Mouse (Mus musculus): Measurements from ENCODE around the gene Gm20671.
"Not testable (repeated sequence)": the region's sequence is repeated elsewhere in the genome, so short reads cannot be mapped to it uniquely, and the experiment has no call there.

Gm20671 gene

DNA sequence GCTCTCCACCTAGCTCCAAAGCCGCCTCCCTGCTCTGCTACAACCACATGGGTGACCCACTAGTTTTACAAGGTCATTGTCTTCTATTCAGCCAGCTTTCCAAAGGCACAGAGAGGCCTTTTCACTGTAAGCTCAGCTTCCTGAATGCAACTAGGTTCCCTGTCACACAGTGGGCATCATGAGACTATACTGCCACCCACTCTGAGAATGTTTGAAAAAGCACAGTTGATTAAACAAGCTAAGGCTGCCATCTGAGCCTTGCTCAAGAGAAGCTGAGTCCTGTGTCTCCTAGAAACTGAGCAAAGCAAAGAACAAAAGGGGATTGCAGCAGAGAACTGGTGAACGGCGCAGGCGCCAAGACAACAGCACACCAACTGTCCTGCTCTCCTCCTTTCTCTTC is 85.5 kb downstream of the Gm20671 start:
- in situ Hi-C loops (cut with MboI; ENCODE audit: unreplicated experiment in 2 of 2), result not testable (repeated sequence)

DNA sequence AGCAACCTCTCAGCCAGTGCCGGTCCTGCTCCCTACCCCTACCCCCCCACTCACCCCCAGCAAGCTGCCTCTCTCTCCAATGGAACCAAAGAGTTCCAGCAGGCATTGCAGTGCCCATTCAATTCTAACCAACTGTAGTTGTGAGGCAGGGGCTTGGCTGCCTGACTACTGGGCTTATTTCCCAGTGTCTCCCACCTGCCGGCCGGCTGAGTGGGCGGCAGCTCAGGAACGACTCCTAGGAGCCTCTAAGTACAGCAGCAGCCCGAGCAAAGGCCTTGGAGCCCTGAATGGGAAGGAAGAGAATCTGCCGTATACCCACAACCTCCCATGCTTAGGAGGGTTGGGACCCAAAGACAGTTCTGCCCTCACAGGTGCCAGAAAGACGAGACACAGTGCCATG is 86.1 kb downstream of the Gm20671 start:
- in situ Hi-C loops (cut with MboI; ENCODE audit: unreplicated experiment in 2 of 2), result not testable (repeated sequence)

DNA sequence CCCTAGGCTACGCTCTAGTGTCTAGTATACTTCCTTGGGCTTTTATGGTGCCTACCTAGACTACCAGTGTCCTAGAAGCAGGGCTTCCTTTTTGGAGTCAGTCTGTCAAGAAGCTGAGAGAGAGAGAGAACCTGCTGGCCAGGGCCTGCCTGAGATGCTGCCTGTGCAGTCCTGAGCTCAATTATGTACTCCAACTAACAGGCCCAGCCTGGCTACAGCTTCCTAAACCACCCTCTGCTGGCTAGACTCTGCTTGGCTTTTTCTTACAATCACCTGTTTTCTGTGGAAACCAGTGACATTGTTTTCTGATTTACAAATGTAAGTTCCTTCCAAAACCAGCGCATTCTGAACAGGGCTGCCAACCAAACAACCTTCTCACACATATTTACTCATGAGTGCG is 86.8 kb downstream of the Gm20671 start:
- in situ Hi-C loops (cut with MboI; ENCODE audit: unreplicated experiment in 2 of 2), result no loop called here

DNA sequence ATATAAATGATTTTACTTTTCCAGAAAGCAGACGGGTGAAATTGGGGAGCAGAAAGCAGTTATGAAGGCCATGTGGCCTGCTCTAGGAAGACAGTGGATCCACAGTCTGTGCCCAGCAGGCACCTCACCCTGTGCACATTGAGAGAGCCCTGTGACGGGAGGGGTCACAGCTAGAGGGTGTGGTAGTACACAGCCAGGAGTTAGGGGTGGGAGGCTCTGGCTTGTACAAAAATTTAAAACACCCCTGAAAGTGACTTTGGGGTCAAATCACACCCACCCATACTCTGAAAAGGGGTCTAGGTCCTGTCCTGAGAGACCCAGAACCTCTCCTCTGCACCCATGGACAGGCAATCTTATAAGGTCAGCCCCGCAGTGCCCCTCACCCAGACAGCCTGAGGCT is 90.1 kb downstream of the Gm20671 start:
- in situ Hi-C loops (cut with MboI; ENCODE audit: unreplicated experiment in 2 of 2), result not testable (repeated sequence)

DNA sequence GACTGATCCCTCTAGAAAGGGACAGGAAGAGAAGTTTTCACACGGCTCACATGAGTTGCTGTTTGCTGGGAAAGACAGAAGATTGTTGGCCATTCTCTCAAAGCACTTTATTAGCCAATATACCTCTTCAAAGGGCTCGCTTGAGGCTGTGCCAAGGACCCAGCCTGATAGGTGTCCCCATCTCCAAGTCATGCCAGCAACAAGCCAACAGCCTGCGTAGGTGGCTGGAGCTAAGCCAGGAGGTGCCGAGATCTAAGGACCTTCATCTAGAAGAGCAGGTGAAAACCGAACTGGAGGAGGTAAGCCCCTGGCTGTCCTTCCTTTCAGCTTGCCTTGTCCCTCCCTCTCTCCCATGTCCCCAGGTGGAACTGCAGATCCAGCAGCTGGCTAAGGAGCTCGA is 91.1 kb downstream of the Gm20671 start:
- in situ Hi-C loops (cut with MboI; ENCODE audit: unreplicated experiment in 2 of 2), result no loop called here

DNA sequence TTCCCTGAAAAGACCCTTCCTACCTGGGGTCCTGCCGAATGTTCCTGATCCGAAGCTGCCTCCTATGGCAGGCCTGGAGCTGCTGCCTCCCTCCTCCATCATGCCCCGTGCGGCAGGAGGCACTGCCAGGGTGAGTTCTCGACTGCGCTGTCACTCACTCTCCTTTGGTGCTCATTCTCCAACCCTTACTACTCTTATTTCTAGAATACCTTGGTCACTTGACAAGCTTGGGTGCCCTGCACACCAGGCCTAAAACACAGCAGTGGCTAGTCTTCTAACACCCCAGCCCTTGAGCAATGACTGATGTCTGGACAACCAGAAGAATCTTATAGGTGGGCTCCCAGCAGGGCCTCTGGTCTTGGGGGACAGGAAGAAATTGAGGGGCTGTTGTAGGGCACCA is 93.0 kb downstream of the Gm20671 start:
- in situ Hi-C loops (cut with MboI; ENCODE audit: unreplicated experiment in 2 of 2), result not testable (repeated sequence)

DNA sequence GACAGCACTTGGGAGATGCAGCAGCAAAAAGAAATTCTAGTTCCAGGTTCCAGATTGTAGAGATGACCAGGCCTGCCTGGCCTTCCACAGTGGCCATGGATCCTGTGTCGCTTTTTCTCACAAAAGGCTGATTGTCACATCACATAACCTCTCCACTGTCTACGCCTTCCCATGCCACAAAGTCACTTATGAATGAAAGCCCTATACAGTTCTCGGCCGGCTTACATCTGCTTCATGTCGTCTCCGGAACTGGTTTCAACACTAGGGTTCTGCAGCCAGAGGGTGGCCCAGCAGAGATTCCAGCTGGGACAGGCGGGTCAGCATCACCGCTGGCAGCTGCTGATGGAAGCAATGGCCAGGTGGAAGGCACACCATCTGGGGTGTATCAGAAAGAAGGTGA is 98.1 kb downstream of the Gm20671 start:
- in situ Hi-C loops (cut with MboI; ENCODE audit: unreplicated experiment in 2 of 2), result loop anchor here in 1 of 2 experiments (10.0 kb wide), 1 partner anchor 306 kb away; no protein-coding TSS in a partner anchor

DNA sequence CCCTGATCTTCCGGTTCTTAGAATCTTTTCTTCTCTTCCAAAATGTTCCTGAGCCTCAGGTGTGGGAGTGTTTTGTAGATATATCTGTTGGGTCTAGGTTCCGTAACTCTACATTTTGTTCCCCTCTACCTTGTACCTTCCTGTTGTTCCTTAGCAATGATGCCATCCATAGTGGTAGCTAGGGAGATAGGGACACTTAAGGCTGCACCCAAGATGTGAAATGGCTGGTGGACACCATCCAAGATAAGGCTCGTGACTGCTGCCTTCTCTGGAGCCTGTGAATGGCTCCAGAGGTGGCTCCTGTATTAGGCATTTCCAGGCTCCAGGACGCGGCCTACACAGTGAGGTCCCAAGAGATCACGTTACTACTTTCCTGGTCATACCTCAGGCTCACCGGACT is 98.6 kb downstream of the Gm20671 start:
- in situ Hi-C loops (cut with MboI; ENCODE audit: unreplicated experiment in 2 of 2), result loop anchor here in 1 of 2 experiments (10.0 kb wide), 1 partner anchor 307 kb away; no protein-coding TSS in a partner anchor

DNA sequence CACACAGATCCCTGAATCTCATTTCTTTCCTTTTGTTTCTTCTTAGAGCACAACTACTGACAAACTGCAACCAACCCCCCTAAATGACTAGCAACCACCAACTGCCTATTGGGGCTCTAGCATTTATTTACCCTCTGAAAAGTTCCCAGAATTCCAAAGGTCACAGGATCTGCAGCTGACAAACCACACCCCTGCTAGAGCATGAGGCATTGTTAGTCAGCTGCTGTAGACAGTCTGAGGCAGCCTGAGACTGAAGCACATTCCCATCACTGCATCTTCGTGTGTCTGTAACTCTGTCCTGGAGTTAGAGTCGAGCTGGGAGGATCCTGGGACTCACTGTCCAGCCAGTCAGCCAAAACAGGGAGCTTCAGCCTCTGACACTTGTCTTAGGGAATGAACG is 101.5 kb downstream of the Gm20671 start:
- in situ Hi-C loops (cut with MboI; ENCODE audit: unreplicated experiment in 2 of 2), result loop anchor here in 1 of 2 experiments (10.0 kb wide), 1 partner anchor 309 kb away; no protein-coding TSS in a partner anchor

DNA sequence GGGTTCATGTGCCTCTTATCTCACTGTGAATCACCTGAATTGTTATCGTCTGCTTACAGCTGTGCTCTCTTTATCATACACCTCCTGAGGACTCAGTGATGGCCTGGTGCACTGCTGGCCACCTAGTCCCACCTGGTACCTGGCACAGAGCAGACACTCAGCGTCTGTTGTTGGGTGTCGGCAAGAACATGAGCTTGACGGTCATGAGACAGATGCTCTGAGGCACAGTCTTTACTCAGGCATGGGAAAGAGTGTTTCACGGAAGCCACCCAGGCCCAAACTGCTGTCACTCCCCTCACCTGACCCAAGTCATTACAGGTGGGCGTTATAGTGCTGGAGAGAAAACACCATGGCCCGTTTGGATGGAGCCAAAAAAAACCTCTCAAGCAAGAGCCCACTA is 102.9 kb downstream of the Gm20671 start:
- in situ Hi-C loops (cut with MboI; ENCODE audit: unreplicated experiment in 2 of 2), result loop anchor here in 1 of 2 experiments (10.0 kb wide), 1 partner anchor 311 kb away; no protein-coding TSS in a partner anchor

DNA sequence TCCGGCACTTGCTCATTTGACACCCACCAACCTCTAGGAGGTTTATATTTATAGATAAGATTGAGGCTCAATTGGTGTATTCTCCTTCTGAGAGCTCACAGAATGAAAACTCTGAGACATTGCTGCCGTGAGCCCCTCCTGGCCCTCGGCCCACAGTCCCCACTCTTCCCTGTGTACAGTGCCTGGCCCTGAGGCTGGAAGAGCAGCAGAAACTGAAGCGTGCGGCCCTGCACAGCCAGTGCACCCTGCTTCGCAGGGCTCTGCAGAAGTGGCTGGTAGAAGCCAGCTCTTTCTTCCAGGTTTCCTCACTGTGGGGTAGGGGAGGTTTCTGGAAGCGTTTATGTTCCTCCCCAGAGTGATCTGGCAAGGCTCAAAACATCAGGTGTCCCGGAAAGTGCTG is 104.2 kb downstream of the Gm20671 start:
- in situ Hi-C loops (cut with MboI; ENCODE audit: unreplicated experiment in 2 of 2), result loop anchor here in 1 of 2 experiments (10.0 kb wide), 1 partner anchor 312 kb away; no protein-coding TSS in a partner anchor

DNA sequence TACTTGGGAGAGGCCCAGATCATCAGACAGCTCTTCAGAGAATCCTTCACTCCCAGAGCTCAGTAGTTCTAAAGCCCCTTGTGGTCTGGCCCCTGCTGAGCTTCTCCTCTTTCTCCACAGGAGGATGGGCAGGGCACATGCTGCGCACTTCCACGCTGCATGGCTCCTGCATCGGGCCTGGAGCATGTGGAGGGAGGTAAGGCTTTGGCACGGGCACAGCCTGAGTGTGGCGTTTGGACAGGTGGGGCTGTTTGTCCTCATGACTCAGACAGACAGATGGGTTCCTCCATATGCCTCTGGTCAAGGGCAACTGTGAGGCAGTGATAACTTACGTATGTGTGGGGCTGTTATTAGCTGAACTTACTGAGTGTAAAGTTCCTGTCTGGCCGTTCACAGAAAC is 104.6 kb downstream of the Gm20671 start:
- in situ Hi-C loops (cut with MboI; ENCODE audit: unreplicated experiment in 2 of 2), result loop anchor here in 1 of 2 experiments (10.0 kb wide), 1 partner anchor 313 kb away; no protein-coding TSS in a partner anchor

DNA sequence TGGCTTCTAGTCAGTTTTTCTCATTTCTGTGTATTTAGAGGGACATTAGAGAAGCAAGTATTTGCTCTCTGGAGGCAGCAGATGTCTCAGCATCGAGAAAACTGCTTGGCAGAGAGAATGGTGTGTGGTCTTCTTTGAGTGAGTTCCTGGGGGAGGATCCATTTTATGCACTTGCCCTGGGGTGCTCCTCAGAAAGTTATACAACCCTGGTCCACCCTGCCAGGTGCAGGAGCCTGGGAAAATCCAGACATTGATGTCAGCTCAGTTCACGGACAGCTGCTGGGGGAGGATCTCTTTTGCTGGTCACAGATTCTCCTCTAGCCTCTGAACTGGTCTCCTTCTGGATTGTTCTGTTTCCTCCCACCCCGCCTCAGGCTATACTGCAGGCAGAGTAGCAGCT is 105.6 kb downstream of the Gm20671 start:
- in situ Hi-C loops (cut with MboI; ENCODE audit: unreplicated experiment in 2 of 2), result loop anchor here in 1 of 2 experiments (10.0 kb wide), 1 partner anchor 313 kb away; no protein-coding TSS in a partner anchor

DNA sequence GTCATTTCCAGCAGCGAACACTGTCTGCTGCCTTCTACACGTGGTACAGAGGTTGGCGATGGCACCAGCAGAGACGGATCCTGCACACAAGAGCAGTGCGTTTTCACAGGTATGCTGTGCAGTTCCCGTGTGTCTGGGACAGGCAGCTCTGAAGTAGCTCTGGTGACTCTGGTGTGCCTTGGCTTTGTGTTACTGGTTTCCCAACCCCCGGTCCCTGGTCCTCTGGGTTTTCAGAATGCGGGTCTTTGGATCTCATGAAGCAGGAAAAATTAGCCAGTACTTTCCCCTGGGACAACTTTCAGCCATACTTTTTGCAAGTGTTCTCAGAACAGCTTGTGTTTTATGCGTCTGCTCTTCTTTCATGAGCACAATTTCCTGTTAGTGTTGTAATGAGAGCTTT is 106.5 kb downstream of the Gm20671 start:
- in situ Hi-C loops (cut with MboI; ENCODE audit: unreplicated experiment in 2 of 2), result loop anchor here in 1 of 2 experiments (10.0 kb wide), 1 partner anchor 314 kb away; no protein-coding TSS in a partner anchor

DNA sequence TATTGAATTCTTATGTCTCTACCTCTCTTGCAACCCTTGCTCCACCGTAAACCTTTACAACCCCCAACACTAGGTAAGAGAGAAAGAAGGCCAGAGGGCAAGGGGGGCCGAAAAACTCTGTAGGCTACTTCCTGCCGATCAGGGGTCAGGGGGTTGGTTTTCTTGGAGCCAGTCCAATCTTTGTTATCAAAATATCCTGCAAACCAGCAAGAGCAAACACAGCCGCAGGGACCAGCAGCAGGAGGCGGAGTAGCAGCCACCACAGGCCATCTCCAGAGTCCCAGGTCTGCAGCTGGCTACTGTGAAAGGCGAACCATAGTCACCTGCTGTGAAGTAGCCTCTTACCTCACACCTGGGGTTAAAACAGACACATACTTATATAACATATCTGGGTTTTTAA is 108.0 kb downstream of the Gm20671 start:
- in situ Hi-C loops (cut with MboI; ENCODE audit: unreplicated experiment in 2 of 2), result loop anchor here in 1 of 2 experiments (5.0 kb wide), 1 partner anchor 68 kb away; the partner anchor contains the start of gene Pisd

DNA sequence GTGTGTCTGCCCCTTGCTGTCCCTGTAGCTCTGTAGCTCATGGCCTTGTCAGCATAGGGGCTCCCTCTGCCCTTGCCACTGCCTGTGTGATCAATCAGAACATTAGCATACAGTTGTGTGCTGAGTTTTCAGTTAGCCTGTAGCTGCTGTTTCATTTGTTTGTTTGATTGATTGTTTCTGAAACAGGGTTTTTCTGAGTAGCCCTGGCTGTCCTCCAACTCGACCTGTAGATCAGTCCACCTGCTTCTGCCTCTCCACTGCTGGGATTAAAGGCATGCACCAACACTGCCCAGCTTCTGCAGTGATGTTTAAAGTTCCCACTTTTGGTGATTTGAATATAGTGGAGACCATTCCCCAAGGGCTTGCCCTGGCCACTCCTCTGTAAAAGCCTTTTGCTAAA is 109.2 kb downstream of the Gm20671 start:
- in situ Hi-C loops (cut with MboI; ENCODE audit: unreplicated experiment in 2 of 2), result loop anchor here in 1 of 2 experiments (5.0 kb wide), 1 partner anchor 70 kb away; the partner anchor contains the start of gene Pisd

DNA sequence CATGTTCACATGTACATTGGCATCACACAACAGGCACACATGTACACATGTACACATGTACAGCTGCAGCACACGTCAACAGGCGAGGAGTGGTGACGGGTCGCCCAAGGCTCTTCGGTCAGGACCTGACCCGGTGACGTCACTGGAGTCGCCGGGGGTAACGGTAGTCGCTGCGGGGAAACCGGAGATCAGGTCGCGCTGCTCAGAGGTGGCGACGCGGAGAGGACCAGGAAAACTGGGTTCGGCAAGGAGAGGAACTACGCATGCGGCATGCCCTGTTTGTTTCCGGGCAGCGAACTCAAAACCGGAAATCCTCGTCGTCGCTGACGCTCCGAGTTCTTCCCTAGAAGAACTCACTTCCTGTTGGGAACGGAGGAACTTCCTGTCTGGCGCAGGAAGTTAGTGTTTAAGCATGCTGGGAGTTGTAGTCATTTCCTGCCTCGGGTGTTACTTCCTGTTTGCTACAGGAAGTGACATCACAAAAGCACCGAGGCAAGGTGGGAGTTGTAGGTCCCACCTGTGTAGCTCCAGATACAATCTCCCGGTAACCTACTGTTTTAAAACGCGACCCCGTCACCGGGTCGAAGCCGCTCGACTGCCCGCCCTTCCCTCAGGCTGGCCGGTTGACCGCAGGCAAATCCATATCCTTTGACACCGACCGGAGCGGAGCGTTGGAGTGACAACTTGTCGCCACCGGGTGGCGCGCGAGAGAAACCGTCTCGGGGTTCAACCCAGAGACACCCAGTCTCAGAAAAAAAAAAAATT is 113.0 kb downstream of the Gm20671 start:
- in situ Hi-C loops (cut with MboI; ENCODE audit: unreplicated experiment in 2 of 2), result loop anchor here (5.0 kb wide), 2 partner anchors 73 to 318 kb away; partner anchors contain the start of gene Pisd (in 1 of the 2)

DNA sequence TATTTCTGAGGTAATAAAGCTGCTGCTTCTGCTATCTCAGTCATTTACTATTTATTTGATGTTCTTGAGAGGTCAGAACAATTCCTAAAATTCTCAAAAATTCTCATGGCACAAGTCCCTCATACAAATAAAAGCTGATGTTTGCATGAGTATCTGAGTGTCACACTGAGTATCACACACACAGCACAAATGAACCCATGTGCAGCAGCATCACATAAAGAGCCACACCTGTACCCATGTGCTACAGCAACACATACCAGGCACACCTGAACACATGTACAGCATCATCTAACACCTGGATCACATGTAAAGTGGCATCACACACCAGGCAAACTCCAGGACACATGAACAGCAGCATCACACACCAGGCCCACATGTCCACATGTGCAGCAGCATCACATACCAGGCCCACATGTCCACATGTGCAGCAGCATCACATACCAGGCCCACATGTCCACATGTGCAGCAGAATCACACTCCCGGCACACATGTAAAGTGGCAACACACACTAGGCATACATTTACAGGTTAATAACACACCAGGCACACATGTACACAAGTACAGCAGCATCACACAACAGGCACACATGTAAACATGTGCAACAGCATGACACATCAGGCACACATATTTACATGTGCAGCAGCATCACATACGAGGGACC is 113.7 kb downstream of the Gm20671 start:
- in situ Hi-C loops (cut with MboI; ENCODE audit: unreplicated experiment in 2 of 2), result loop anchor here (5.0 kb wide), 2 partner anchors 74 to 319 kb away; partner anchors contain the start of gene Pisd (in 1 of the 2)

DNA sequence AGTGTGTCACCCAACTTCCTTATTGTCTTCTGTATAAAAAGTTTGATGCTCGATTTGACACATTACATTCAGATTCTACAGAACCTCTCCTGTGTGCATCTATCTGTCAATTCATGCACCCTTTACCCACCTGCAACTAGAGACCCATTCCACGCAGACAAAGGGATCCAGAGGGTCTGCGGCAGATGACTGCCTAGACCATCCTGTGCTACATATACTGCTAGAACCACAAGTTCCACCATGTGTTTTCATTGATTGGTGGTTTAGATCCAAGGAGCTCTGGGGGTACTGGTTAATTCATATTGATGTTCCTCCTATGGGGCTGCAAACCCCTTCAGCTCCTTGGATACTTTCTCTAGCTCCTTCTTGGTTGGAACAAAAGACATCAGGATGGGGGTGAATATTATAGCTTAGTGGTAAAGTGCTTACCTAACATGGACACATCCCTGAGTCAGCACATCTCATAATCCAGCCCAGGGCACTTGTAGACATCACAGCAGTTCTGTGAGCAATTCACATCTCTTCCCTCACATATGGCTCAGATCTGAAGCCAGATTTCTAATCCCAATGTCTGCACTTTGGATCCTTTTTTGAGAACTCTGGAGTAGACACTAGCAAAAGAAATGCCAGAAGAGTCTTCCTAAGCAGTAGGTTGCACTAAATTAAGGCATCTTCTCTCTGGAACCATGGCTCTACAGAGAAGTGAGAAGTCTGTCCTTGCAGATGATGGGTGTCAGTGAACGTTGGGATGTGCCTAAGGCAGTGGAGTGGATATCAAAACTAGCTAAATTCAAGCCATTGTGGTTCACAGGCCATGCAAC is 114.5 kb downstream of the Gm20671 start:
- in situ Hi-C loops (cut with MboI; ENCODE audit: unreplicated experiment in 2 of 2), result loop anchor here (5.0 kb wide), 2 partner anchors 75 to 320 kb away; partner anchors contain the start of gene Pisd (in 1 of the 2)

DNA sequence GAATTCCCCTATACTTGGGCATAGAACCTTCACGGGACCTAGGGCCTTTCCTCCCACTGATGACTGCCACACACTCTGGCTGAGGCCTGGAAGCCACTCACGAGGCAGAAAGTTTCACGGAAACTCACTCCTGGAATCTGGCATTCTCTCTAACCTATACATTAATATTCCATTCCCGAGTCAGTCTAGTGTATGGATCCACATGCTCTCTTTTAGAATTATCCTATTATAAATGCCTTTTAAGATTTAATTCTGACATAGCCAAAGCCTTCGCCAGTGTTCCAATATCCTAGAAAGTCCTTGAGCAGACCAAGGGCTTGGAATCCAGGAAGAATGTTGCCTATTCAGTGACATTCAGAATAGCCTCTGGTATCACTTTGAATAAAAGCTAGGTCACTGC is 115.4 kb downstream of the Gm20671 start:
- in situ Hi-C loops (cut with MboI; ENCODE audit: unreplicated experiment in 2 of 2), result loop anchor here (5.0 kb wide), 2 partner anchors 76 to 321 kb away; partner anchors contain the start of gene Pisd (in 1 of the 2)
